Mouse (Mus musculus): Measurements from ENCODE around the gene Ddo. TPM values are rescaled to one million over a fixed set of nuclear protein-coding genes. Genes with fewer than 3 reads are reported as not detected.

Ddo gene
- polyA plus RNA-seq, 1 experiment from 2014 or later: 0.71 TPM

- H3K27ac ChIP-seq (ENCODE audit: low read length): no peak overlapping the region
- 60% methylated on average over 6 of the region's 6 CpGs for WGBS
- no peak overlapping the region for H3K9ac ChIP-seq (replicated peaks; ENCODE audit: low read depth, low read length)
- H3K36me3 ChIP-seq (ENCODE audit: control insufficient read depth, insufficient read depth): no peaks in the 10 kb centered on the region
- H3K9me3 ChIP-seq (ENCODE audit: control insufficient read depth, low read length): no peaks in the 10 kb centered on the region; the same call in 1 of the 2 replicates
- ATAC-seq: no peak
- H3K27me3 ChIP-seq (replicated peaks; ENCODE audit: control insufficient read depth, insufficient read depth, low read length): no peaks in the 10 kb centered on the region
- H3K4me3 ChIP-seq (replicated peaks; ENCODE audit: low read length): no peak overlapping the region
- peaks cover 6% of the 10 kb centered on the region for H3K4me1 ChIP-seq (replicated peaks; ENCODE audit: control insufficient read depth, insufficient read depth, low read length)
- no peak overlapping the region for H3K4me2 ChIP-seq (ENCODE audit: low read length)
These were observed 58.5 kb downstream of the Ddo start for GRCm38 (mm10) chr10:40688266-40688665.

GRCm38 (mm10) chr10:40688873-40689272 lies 59.1 kb downstream of the Ddo start:
- 24% methylated on average over 1 of the region's 1 CpGs for WGBS

GRCm38 (mm10) chr10:40698652-40699051 lies 68.8 kb downstream of the Ddo start:
- ATAC-seq: no peak
- H3K4me3 ChIP-seq (replicated peaks; ENCODE audit: low read length): no peak overlapping the region
- H3K4me2 ChIP-seq (ENCODE audit: low read length): no peak overlapping the region
- no peak overlapping the region for H3K27ac ChIP-seq (ENCODE audit: low read length)
- WGBS: 83% methylated on average over 4 of the region's 4 CpGs
- no peaks in the 10 kb centered on the region for H3K4me1 ChIP-seq (replicated peaks; ENCODE audit: control insufficient read depth, insufficient read depth, low read length)
- no peak overlapping the region for H3K9ac ChIP-seq (replicated peaks; ENCODE audit: low read depth, low read length)
- H3K9me3 ChIP-seq (ENCODE audit: control insufficient read depth, low read length): no peaks in the 10 kb centered on the region
- no peaks in the 10 kb centered on the region for H3K36me3 ChIP-seq (ENCODE audit: control insufficient read depth, insufficient read depth)
- no peaks in the 10 kb centered on the region for H3K27me3 ChIP-seq (replicated peaks; ENCODE audit: control insufficient read depth, insufficient read depth, low read length)

More at GRCm38 (mm10) chr10:40688873-40689272, 59.1 kb downstream of the Ddo start:
- ATAC-seq: no peak
- Histone ChIP-seq H3K36me3 (ENCODE audit: control insufficient read depth, insufficient read depth) (no peaks in the 10 kb centered on the region), H3K4me1 (replicated peaks; ENCODE audit: control insufficient read depth, insufficient read depth, low read length) (peaks cover under 1% of the 10 kb centered on the region; the same call in 1 of the 2 replicates), H3K27me3 (replicated peaks; ENCODE audit: control insufficient read depth, insufficient read depth, low read length) (no peaks in the 10 kb centered on the region), H3K4me3 (replicated peaks; ENCODE audit: low read length) (no peak overlapping the region), H3K27ac (ENCODE audit: low read length) (no peak overlapping the region), H3K4me2 (ENCODE audit: low read length) (no peak overlapping the region), H3K9ac (replicated peaks; ENCODE audit: low read depth, low read length) (no peak overlapping the region), H3K9me3 (ENCODE audit: control insufficient read depth, low read length) (no peaks in the 10 kb centered on the region; the same call in 1 of the 2 replicates)

DNA sequence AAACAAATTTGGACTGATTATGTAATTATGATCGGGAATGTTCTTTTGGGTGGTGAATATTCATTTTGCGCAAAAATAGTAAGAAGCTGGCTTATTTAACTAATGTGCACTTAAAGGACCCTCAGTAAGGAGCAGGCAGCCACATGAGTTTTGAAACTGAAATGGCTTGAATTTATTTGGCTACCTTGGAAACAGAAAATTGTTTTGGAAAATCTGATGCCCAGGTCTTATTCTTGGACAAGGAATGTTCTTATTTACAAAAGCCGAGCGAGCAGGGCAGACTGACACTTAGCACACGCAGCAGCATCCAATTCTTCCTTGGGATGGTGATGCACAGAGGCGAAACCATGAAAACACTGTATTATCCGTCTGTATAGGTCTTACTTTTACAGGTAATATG lies 81.3 kb downstream of the Ddo start:
- no peaks in the 10 kb centered on the region for H3K36me3 ChIP-seq (ENCODE audit: control insufficient read depth, insufficient read depth)
- no peaks in the 10 kb centered on the region for H3K4me1 ChIP-seq (replicated peaks; ENCODE audit: control insufficient read depth, insufficient read depth, low read length)
- H3K9ac ChIP-seq (replicated peaks; ENCODE audit: low read depth, low read length): no peak overlapping the region
- WGBS: 83% methylated on average over 7 of the region's 7 CpGs
- ATAC-seq: no peak
- H3K27me3 ChIP-seq (replicated peaks; ENCODE audit: control insufficient read depth, insufficient read depth, low read length): no peaks in the 10 kb centered on the region
- H3K4me2 ChIP-seq (ENCODE audit: low read length): no peak overlapping the region
- no peak overlapping the region for H3K27ac ChIP-seq (ENCODE audit: low read length)
- H3K4me3 ChIP-seq (replicated peaks; ENCODE audit: low read length): no peak overlapping the region
- no peaks in the 10 kb centered on the region for H3K9me3 ChIP-seq (ENCODE audit: control insufficient read depth, low read length)

DNA sequence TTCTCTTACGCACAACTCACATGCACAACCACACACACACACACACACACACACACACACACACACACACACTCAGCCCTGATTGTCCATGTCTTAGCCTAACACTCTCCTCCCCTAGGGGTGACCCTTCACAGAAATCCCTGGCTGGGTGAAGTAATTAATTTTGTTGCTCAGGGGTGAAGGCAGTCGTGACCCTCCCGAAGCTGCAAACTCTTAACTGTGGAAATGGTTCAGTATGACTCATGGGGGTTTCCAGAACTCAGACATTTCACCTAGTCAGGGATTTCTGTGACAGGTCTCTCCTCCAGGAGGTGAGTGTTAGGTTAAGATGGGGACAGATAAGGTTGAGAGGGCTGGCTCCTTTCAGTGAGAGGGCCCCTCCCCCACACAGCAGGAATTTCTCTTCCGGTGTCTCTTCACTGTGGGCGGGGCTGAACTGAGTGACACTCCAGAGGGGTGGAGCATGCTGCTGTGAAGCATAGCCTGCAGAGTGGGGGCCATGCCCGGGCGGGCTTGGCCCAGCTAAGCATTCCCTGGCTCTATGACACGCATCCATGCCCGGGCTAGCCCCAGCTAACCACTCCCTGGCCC lies 83.3 kb downstream of the Ddo start:
- no peak overlapping the region for H3K4me3 ChIP-seq (replicated peaks; ENCODE audit: low read length)
- H3K27me3 ChIP-seq (replicated peaks; ENCODE audit: control insufficient read depth, insufficient read depth, low read length): no peaks in the 10 kb centered on the region
- 49% methylated on average over 9 of the region's 9 CpGs for WGBS
- H3K4me1 ChIP-seq (replicated peaks; ENCODE audit: control insufficient read depth, insufficient read depth, low read length): no peaks in the 10 kb centered on the region
- H3K9ac ChIP-seq (replicated peaks; ENCODE audit: low read depth, low read length): no peak overlapping the region
- H3K4me2 ChIP-seq (ENCODE audit: low read length): no peak overlapping the region
- no peak overlapping the region for H3K27ac ChIP-seq (ENCODE audit: low read length)
- no peak; the same call in 1 of the 2 replicates for ATAC-seq
- H3K9me3 ChIP-seq (ENCODE audit: control insufficient read depth, low read length): no peaks in the 10 kb centered on the region
- no peaks in the 10 kb centered on the region for H3K36me3 ChIP-seq (ENCODE audit: control insufficient read depth, insufficient read depth)

- Histone ChIP-seq H3K9me3 (ENCODE audit: control insufficient read depth, low read length) (no peaks in the 10 kb centered on the region), H3K9ac (replicated peaks; ENCODE audit: low read depth, low read length) (no peak overlapping the region), H3K4me2 (ENCODE audit: low read length) (no peak overlapping the region), H3K36me3 (ENCODE audit: control insufficient read depth, insufficient read depth) (no peaks in the 10 kb centered on the region), H3K27ac (ENCODE audit: low read length) (no peak overlapping the region), H3K4me1 (replicated peaks; ENCODE audit: control insufficient read depth, insufficient read depth, low read length) (no peaks in the 10 kb centered on the region), H3K27me3 (replicated peaks; ENCODE audit: control insufficient read depth, insufficient read depth, low read length) (no peaks in the 10 kb centered on the region), H3K4me3 (replicated peaks; ENCODE audit: low read length) (no peak overlapping the region)
- no peak for ATAC-seq
- WGBS: 91% methylated on average over 9 of the region's 9 CpGs
These were observed 84.0 kb downstream of the Ddo start for GRCm38 (mm10) chr10:40713829-40714228.

- Histone ChIP-seq H3K27ac (ENCODE audit: low read length) (no peak overlapping the region), H3K4me1 (replicated peaks; ENCODE audit: control insufficient read depth, insufficient read depth, low read length) (no peaks in the 10 kb centered on the region), H3K36me3 (ENCODE audit: control insufficient read depth, insufficient read depth) (no peaks in the 10 kb centered on the region), H3K27me3 (replicated peaks; ENCODE audit: control insufficient read depth, insufficient read depth, low read length) (no peaks in the 10 kb centered on the region), H3K9ac (replicated peaks; ENCODE audit: low read depth, low read length) (no peak overlapping the region), H3K4me2 (ENCODE audit: low read length) (no peak overlapping the region), H3K4me3 (replicated peaks; ENCODE audit: low read length) (no peak overlapping the region), H3K9me3 (ENCODE audit: control insufficient read depth, low read length) (no peaks in the 10 kb centered on the region)
- ATAC-seq: no peak
- WGBS: 88% methylated on average over 4 of the region's 4 CpGs
These were observed 85.3 kb downstream of the Ddo start for GRCm38 (mm10) chr10:40715151-40715550.

DNA sequence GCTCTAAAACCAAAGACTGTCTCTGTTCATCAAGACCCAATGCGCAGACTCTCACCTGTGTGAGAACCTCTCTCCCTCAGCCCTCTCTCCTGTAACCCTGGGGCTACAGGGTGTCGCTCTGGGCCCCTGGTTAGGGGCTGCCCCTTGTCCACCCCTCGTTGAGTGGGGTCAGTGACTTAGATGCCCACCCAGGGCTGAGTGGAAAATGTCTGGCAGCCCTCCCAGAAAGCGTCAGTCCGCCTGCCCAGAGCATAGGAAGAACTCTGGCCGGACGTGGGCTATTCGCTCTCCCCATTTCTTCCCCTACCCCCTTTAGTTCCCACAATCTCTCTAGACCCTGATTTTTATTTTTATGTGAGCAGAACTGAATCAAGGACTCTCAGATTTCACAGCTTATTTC lies 86.5 kb downstream of the Ddo start:
- 68% methylated on average over 8 of the region's 8 CpGs for WGBS
- Histone ChIP-seq H3K27me3 (replicated peaks; ENCODE audit: control insufficient read depth, insufficient read depth, low read length) (no peaks in the 10 kb centered on the region), H3K4me2 (ENCODE audit: low read length) (no peak overlapping the region), H3K9me3 (ENCODE audit: control insufficient read depth, low read length) (no peaks in the 10 kb centered on the region), H3K4me3 (replicated peaks; ENCODE audit: low read length) (no peak overlapping the region), H3K36me3 (ENCODE audit: control insufficient read depth, insufficient read depth) (no peaks in the 10 kb centered on the region), H3K4me1 (replicated peaks; ENCODE audit: control insufficient read depth, insufficient read depth, low read length) (no peaks in the 10 kb centered on the region), H3K27ac (ENCODE audit: low read length) (no peak overlapping the region), H3K9ac (replicated peaks; ENCODE audit: low read depth, low read length) (no peak overlapping the region)
- ATAC-seq: no peak

GRCm38 (mm10) chr10:40716713-40717112 lies 86.9 kb downstream of the Ddo start:
- no peaks in the 10 kb centered on the region for H3K36me3 ChIP-seq (ENCODE audit: control insufficient read depth, insufficient read depth)
- no peaks in the 10 kb centered on the region for H3K4me1 ChIP-seq (replicated peaks; ENCODE audit: control insufficient read depth, insufficient read depth, low read length)
- no peak for ATAC-seq
- H3K4me3 ChIP-seq (replicated peaks; ENCODE audit: low read length): no peak overlapping the region
- H3K9me3 ChIP-seq (ENCODE audit: control insufficient read depth, low read length): no peaks in the 10 kb centered on the region
- no peak overlapping the region for H3K9ac ChIP-seq (replicated peaks; ENCODE audit: low read depth, low read length)
- no peak overlapping the region for H3K27ac ChIP-seq (ENCODE audit: low read length)
- H3K27me3 ChIP-seq (replicated peaks; ENCODE audit: control insufficient read depth, insufficient read depth, low read length): no peaks in the 10 kb centered on the region
- no peak overlapping the region for H3K4me2 ChIP-seq (ENCODE audit: low read length)
- WGBS: 83% methylated on average over 3 of the region's 3 CpGs

GRCm38 (mm10) chr10:40718362-40718761 lies 88.6 kb downstream of the Ddo start:
- H3K9me3 ChIP-seq (ENCODE audit: control insufficient read depth, low read length): no peaks in the 10 kb centered on the region
- no peak overlapping the region for H3K27ac ChIP-seq (ENCODE audit: low read length)
- WGBS: 96% methylated on average over 13 of the region's 13 CpGs
- H3K27me3 ChIP-seq (replicated peaks; ENCODE audit: control insufficient read depth, insufficient read depth, low read length): no peaks in the 10 kb centered on the region
- H3K36me3 ChIP-seq (ENCODE audit: control insufficient read depth, insufficient read depth): no peaks in the 10 kb centered on the region
- H3K4me2 ChIP-seq (ENCODE audit: low read length): no peak overlapping the region
- no peak overlapping the region for H3K9ac ChIP-seq (replicated peaks; ENCODE audit: low read depth, low read length)
- H3K4me1 ChIP-seq (replicated peaks; ENCODE audit: control insufficient read depth, insufficient read depth, low read length): no peaks in the 10 kb centered on the region
- no peak overlapping the region for H3K4me3 ChIP-seq (replicated peaks; ENCODE audit: low read length)
- ATAC-seq: no peak

Data from forebrain, embryonic 16.5 days (tissue).